Mouse (Mus musculus): ENCODE measurements around the gene Gpc6. TPM values are rescaled to one million over a fixed set of nuclear protein-coding genes. Genes with fewer than 3 reads are reported as not detected.

Gene Gpc6
- total RNA-seq, 2 experiments from 2014 or later: 22.7 to 30.5 TPM

DNA sequence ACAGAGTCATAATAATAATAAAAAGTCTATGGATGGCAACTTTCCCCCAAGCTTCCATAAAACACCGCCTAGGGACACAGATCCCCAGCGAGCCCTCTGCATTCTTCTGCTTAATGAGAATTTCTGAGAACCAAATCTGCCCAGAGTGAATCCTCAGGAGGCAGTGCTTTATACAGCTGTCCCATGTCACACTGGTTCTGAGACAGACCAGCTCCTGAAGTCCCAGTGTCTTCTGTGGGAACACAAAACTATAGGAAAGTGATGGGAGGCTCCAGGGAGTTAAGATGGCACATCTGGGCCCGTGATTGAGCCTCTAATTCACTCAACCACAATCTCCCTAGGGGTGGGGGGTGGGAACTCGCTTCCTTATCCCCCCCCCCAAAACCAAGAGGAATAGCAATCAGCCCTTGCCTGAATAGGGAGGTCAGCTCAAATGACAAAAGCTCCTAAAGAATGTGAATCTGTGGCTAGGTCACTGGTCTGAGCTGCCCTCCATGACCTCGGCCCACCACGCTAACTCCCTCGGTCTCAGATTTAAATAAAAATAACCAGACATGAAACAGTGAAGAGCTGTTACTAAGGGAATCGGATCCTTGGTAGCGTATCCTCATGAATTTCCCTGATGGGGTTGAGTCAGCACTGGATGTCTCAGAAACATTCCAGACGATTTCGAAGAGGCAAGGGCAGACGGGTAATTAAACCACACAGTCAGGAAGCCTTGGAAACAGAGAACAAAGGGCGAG lies 1005.2 kb downstream of the Gpc6 start:
- intact Hi-C loops (cut with DNase I): loop anchor here (10.0 kb wide), 2 partner anchors 115 to 995 kb away; no protein-coding TSS in a partner anchor
- peak in 1 of 2 experiments; percentile 34 for DNase-seq (ENCODE audit: low spot score in 2 of 2)

DNA sequence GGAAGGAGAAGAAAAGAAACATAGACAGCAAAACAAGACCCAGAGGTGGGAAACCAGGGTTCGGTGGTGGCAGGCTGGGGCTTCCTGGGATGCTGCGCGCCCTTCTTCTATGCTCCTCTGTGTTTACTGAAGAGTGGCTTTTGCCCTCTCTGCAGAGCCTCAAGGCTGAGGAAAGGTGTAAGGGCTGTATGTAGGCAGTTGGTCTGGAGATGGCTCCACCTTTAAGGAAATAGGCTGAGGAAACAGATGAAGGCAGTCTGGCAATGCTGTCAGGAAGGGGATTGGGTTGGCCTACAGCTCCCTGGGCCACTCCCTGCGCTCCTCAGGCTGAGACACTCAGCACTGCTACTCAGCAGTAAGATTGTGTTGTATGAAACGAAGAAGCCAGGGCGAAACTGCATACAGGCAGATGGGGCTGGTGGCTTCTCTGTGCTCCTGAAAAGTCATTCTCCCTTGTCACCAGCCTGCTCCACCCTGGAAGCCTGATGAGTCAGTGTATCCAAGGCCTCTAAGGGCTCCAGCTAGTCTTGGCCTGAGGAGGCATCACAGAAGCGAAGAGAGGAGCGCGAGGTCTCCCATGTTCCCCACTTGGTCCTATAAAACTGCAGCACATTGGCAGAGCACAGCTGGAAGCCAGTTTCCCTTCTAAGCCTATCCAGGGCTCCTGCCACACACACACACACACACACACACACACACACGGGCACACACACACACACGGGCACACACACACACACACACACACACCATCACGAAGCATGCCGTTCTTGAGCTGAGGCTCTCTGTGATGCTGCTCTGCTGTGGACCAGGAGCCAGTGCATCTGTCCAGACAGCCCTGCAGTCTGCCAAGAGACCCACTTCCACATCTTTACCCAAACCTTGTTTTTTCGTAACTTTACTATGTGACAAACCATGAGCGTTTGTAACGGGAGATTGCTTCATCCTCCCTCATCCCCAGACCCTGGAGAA lies 1006.0 kb downstream of the Gpc6 start:
- intact Hi-C loops (cut with DNase I): loop anchor here (10.0 kb wide), 2 partner anchors 116 to 996 kb away; no protein-coding TSS in a partner anchor
- DNase-seq (ENCODE audit: low spot score in 2 of 2): peak in 1 of 2 experiments; percentile 28

DNA sequence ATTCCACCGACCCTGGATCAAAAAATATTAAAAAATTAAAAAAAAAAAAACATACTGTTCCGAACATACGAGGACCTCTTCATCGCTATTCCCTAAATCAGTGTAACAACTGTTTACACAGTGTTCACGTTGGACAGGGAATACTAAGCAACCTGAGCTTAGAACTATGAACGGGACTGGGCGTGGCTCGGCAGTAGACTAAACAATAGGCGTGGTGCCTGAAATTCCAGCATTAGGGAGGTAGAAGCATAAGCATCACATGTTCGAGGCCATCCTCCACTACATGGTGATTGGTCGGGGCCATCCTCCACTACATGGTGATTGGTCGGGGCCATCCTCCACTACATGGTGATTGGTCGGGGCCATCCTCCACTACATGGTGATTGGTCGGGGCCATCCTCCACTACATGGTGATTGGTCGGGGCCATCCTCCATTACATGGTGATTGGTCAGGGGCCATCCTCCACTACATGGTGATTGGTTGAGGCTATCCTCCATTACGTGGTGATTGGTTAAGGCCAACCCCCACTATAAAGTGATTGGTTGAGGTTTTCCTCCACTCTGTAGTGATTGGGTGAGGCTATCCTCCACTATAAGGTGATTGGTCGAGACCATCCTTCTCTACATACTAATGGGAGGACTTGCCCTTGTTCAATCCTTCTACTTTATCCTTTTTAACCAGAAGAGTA lies 1007.2 kb downstream of the Gpc6 start:
- DNase-seq (ENCODE audit: low spot score in 2 of 2): no peak
- intact Hi-C loops (cut with DNase I): loop anchor here (10.0 kb wide), 2 partner anchors 118 to 998 kb away; no protein-coding TSS in a partner anchor

DNA sequence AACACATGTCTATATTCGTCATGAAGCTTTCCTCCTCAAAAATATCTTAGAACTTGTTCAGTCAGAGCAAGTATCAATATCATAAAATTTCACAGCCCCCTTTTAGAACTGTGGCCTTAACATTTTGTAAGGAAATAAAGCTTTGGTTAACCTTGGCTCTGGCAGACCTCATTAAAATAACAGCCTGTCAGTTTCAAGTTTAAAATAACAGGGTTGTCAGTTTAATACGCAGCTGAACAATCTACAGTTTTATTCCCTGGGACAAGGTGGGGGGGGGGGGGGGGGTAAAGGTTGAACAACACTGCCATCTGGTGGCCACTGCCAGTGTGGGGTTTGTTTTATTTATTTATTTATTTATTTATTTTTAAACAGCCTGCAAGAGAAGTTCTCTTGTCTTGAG lies 1013.4 kb downstream of the Gpc6 start:
- DNase-seq (ENCODE audit: low spot score in 2 of 2): no peak
- intact Hi-C loops (cut with DNase I): loop anchor here (10.0 kb wide), 2 partner anchors 124 to 1004 kb away; no protein-coding TSS in a partner anchor

DNA sequence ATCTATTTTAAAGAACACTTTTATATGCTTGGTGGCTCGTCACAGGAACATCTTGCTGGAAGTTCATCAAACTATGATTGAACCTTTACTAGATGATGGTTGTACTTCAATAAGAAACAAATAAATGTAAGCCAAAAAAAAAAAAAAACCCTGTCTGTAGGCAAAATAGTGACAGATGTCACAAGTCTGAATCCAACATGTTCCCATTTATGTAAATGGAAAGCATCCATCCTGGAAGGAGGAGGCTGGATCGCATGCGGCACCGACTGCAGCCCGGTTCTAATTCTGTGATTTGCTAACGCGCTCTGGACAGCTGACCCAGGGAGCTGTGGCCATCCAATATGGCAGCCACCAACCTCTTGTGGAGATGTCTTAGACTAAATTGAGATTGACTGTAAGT lies 1014.4 kb downstream of the Gpc6 start:
- DNase-seq (ENCODE audit: low spot score in 2 of 2): no peak
- intact Hi-C loops (cut with DNase I): loop anchor here (10.0 kb wide), 2 partner anchors 125 to 1005 kb away; no protein-coding TSS in a partner anchor

DNA sequence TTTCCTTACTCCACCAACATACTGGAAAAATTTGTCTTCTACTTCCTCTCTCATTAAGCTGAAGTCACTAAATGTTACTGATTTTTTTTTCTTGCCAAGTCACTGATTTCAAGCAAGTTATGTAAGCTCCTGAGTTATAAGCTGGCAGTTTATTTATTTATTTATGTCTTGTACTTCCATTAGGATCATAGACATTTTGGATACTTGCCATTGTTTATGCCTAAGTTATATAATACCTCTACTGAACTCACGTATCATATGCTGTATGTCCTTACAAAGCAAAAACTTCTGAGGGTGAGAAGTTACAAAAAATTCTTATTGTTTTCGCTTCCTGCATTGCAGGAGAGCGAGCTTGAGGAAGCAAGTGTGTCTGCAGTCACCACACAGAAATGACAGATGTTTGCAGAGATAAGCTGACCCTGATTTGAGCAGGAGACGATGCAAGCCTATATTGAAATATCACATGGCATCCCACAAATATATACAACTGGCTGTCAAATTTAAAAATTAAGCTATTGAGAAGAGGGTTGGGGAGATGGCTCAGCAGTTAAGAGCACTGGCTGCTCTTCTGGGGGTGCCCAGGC lies 1020.9 kb downstream of the Gpc6 start:
- intact Hi-C loops (cut with DNase I): no loop called here
- no peak for DNase-seq (ENCODE audit: low spot score in 2 of 2)

DNA sequence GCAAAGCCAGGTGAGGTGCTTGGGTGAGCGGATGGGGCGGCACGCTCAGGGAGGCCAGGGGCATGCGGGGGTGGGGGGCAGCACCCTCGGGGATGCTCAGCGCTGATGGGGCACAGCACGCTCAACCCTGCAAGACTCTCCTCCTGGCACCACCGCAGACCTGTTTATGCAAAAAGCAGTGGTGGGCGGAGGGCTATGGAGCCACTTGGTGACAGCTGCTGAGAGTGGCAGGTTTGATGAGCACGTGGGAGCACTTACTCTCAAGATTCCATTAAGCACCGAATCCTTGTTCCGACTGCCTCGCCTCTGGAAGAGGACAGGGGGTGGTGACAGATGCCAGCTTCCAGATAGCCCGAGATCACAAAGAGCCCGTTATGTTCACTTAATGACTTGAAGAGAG lies 1026.2 kb downstream of the Gpc6 start:
- intact Hi-C loops (cut with DNase I): no loop called here

DNA sequence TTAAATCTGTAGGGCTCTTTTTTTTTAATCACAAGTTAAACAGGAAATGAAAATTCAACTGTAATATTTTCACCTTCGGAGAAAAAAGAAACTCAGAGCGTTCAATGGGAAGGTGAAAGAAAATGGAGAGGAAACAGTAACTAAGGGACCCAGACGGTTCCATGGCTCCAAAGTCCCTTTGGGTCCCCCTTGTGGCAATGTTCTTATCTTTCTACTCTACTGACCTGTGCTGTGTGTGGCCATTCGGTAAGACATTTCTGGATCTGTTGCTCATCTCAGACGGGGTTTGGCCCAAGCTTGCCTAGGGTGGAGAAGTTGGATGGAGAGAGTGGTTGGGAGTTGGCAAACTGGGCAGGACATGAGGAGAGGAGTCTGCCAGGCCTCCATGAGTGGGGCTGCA lies 1026.6 kb downstream of the Gpc6 start:
- intact Hi-C loops (cut with DNase I): no loop called here
- DNase-seq (ENCODE audit: low spot score in 2 of 2): no peak

More for the DNA sequence above, 1026.2 kb downstream of the Gpc6 start:
- no peak for DNase-seq (ENCODE audit: low spot score in 2 of 2)

DNA sequence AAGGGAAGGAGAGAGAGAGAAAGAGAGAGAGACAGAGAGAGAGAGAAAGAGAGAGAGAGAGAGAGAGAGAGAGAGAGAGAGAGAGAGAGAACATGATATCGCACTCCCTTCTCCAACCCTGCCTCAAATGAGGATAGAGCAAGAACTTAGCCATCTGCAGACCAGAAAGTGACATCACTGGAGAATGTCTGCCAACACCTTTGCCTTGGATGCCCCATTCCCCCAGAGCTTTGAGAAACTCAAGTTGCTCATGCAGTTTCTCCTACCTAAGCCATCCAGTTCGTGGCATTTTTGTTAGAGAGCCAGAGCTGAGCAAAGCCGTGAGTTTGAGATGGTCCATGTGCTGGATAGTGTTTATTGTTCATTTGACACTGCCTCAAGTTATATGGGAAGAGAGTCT lies 1030.9 kb downstream of the Gpc6 start:
- intact Hi-C loops (cut with DNase I): no loop called here
- DNase-seq (ENCODE audit: low spot score in 2 of 2): no peak

DNA sequence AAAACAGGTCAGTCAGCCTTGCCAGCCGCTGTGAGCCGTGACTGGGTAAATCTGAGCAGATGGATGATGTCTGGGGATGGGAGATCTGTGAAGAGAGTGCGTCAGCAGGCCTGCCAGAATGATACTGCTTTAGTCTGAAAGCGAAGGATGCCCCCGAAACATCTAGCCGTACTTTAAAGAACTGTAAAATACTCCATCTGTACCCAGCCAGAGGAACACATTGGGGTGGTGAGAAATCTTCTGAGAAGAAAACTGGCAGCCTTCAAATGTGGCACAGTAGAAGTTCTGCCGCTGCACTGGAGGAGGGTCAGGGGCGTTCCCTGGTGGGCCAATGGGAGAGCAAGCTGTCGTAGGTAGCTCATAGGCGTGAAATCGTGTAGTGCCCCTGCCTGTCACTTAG lies 1033.3 kb downstream of the Gpc6 start:
- intact Hi-C loops (cut with DNase I): no loop called here
- DNase-seq (ENCODE audit: low spot score in 2 of 2): peak; percentile 75 to 91

DNA sequence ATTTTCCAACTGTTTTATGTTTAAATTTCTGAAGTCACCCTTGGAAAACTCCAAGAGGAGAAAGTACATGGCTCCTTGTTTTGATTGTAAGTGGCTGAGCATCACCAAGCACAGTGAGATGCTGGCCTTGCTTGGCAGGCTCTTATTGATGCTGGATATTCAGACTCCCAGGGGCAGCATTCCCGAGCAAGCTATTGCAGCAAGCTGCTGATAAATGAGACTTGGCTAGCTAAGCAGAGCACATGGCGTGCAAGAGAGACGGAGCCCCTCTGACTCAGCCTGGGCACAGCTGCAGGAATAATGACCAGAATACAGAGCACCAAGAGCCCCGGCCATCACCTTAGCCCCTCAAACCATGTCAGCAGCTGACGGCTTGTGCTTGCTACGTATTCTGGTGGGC lies 1036.2 kb downstream of the Gpc6 start:
- DNase-seq (ENCODE audit: low spot score in 2 of 2): no peak

DNA sequence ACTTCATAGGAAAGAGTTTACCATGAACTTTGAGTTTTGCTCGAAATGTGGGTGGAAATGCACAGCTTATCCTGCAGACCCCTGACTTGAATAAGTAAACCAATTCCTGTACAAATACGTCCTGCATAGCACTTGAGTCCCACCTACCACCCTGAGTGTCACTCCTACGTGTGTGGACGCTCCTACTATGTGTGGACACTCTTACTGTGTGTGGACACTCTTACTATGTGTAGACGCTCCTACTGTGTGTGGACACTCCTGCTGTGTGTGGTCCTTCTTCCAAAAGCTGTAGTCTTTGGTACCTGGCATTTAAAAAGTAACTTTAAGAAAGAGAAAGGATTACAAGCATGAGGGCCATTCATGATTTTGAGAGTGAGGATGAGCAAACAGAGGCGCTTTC lies 1036.7 kb downstream of the Gpc6 start:
- intact Hi-C loops (cut with DNase I): no loop called here
- DNase-seq (ENCODE audit: low spot score in 2 of 2): no peak

More for the DNA sequence above, 1036.2 kb downstream of the Gpc6 start:
- intact Hi-C loops (cut with DNase I): no loop called here

DNA sequence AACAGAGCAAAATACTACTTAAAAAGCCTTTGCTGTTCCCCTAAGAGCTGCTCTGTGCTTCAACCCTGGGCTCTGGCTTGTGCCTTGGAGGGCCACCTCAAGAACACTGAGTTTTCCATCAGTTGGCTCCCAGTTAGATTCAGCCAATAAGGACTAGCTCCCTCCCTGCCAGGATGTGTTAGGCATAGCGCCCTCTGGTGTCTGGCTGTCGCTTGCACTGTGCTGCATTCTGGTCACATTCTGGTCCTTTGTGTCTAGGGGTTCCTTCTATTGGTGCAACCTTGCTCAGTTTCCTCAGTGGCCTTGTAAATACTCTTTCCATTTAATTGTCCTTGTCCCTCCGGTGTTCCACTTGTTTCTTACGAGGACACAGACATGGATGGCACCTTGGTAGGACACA lies 1037.3 kb downstream of the Gpc6 start:
- intact Hi-C loops (cut with DNase I): no loop called here
- peak in 1 of 2 experiments; percentile 26 for DNase-seq (ENCODE audit: low spot score in 2 of 2)

DNA sequence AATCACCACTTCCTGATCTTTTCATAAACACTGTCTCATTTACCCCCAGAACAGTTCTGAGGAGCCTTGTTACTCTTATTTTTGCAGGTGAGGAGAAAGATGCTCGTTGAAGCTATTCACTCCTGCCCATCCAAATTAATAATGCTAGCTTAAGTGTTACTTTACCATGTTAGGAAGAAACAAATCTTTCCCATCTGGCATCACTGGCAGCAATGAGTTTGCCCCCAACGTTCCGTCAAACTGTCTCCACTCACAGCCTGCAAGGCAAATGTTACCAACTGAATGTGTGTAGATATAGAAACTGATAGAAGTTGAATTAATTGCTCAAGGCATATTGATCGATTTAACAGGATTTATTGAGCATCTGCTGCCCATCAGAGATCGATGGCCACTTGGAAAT lies 1047.5 kb downstream of the Gpc6 start:
- intact Hi-C loops (cut with DNase I): no loop called here
- no peak for DNase-seq (ENCODE audit: low spot score in 2 of 2)

DNA sequence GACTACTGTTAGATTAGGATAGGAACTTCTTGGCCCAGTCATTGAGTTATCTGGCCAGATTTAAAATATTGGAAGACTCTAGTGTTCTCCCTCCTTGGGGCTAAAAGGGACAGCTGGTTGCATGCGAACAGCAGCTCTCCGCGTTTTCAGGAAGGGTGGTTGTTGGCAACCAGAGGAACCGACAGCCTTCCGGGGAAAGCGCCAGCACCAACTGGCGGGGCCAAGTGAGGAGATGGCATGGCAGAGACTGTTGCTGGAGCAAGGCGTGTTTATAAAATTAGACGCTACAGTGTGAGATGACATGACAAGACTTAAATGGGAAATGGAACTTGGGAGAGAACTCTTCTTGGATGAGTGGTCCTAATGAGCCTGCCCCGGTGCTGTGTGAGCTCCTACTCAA lies 1056.4 kb downstream of the Gpc6 start:
- intact Hi-C loops (cut with DNase I): no loop called here
- DNase-seq (ENCODE audit: low spot score in 2 of 2): peak; percentile 64 to 77

DNA sequence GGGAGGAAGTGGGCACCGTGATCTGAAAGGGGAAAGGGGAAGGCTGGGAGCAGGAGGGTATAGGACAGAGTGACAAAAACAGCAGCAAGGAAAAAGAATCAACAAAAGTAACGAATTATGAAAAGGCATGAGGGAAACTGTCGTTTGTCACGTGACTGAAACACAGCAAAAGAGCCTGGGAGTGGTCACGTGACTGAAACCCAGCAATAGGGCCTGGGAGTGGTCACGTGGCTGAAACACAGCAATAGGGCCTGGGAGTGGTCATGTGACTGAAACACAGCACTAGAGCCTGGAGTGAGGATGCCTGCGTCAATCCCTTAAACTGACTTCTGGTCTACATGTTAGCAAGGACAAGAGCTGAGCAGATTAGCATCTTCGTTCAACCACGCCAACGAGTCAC lies 1063.3 kb downstream of the Gpc6 start:
- intact Hi-C loops (cut with DNase I): no loop called here
- no peak for DNase-seq (ENCODE audit: low spot score in 2 of 2)

DNA sequence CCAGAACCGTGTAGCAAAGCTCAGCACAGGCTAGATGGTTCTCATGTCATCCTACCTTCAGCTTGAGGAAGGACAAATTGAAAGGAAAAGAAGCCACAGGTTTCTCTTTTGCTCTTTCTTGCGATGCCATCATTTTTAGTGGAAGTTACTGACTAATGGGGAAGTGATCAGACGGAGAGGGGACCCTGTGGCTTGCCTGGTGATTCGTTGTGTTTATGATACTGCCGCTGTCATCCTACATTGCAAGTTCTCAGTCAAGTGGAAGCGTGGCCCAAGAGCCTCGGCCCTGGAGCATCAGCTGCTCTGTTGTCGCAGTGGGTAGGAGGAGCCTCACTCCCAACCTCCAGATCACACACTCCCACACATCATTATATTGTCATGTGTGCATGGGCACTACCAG lies 1065.1 kb downstream of the Gpc6 start:
- DNase-seq (ENCODE audit: low spot score in 2 of 2): no peak
- intact Hi-C loops (cut with DNase I): no loop called here

DNA sequence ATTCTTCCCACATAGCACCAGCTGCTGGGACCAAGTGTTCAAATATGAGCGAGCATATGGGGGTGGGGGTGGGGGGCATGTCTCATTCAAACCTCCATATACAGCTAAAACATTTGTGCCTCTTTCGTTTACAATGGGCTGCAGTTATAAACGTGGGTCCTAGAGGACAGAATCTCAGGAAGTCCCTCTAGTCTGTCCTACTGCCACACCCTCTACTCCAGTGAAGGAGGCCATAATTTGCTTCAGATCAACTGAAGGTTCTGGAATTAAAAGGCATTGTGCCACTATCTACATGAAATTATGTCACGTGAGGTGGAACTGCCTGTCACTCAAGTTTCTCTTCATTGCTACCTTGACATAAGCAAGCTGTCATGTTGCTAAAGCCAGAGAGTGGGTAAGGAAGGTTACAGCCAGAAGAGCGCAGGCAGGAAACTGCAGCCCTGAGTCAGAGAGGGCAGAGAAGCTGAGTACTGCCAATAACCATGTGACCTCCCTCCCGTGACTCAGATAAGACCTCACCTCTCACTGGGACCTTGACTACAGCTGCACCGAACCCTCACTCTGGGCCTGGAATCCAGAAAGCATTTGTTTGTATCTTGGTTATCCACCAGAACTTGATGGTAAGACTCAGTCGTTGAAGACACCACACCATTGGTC lies 1067.6 kb downstream of the Gpc6 start:
- DNase-seq (ENCODE audit: low spot score in 2 of 2): no peak
- intact Hi-C loops (cut with DNase I): no loop called here

DNA sequence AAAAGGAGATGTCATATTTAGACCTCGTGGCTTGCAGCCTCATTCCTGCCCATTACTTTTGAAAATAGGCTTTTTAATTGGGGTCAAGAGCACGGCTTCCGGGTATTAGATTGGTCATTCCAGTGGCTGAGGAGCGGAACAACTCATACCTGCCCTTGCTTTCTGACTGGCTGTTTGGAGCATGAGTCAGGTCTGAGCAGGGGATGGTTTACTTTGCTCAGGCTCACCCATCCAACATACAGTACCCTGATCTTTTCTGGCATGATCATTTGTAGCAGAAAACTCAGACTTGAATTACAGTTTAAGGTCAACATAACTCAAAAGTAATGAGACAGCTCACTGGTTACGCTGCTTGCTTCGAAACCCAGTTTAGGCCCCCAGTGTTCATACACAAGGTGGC lies 1068.7 kb downstream of the Gpc6 start:
- no peak for DNase-seq (ENCODE audit: low spot score in 2 of 2)
- intact Hi-C loops (cut with DNase I): no loop called here

Measured in left cerebral cortex, postnatal 14 days (tissue).